Mouse (Mus musculus): ENCODE data around the gene Nuak1. TPM values are rescaled to one million over a fixed set of nuclear protein-coding genes. Genes with fewer than 3 reads are reported as not detected.

Gene Nuak1
- polyA plus RNA-seq, 1 experiment from 2014 or later, result 2.6 TPM

Other genes starting within 250 kb of the Nuak1 start
- gene Ckap4, start 93.5 kb upstream of the Nuak1 start, polyA plus RNA-seq (2015; fragmentation: Nextera tagmentation; extraction: Ambion mirVana), result 48.5 and 88.0 TPM in 2 replicates
- 41.5 and 50.2 TPM in 2 replicates for gene Tcp11l2, start 136.0 kb upstream of the Nuak1 start, polyA plus RNA-seq (2015; fragmentation: Nextera tagmentation; extraction: Ambion mirVana)
- gene Polr3b, start 181.7 kb upstream of the Nuak1 start, polyA plus RNA-seq (2015; fragmentation: Nextera tagmentation; extraction: Ambion mirVana), result 13.7 and 15.3 TPM in 2 replicates